Mouse (Mus musculus): Measurements from ENCODE around the gene Polr1c. TPM values are rescaled to one million over a fixed set of nuclear protein-coding genes. Genes with fewer than 3 reads are reported as not detected.

Polr1c gene
- total and polyA plus RNA-seq, 2 experiments from 2014 or later: 54.7 to 55.5 TPM

DNA sequence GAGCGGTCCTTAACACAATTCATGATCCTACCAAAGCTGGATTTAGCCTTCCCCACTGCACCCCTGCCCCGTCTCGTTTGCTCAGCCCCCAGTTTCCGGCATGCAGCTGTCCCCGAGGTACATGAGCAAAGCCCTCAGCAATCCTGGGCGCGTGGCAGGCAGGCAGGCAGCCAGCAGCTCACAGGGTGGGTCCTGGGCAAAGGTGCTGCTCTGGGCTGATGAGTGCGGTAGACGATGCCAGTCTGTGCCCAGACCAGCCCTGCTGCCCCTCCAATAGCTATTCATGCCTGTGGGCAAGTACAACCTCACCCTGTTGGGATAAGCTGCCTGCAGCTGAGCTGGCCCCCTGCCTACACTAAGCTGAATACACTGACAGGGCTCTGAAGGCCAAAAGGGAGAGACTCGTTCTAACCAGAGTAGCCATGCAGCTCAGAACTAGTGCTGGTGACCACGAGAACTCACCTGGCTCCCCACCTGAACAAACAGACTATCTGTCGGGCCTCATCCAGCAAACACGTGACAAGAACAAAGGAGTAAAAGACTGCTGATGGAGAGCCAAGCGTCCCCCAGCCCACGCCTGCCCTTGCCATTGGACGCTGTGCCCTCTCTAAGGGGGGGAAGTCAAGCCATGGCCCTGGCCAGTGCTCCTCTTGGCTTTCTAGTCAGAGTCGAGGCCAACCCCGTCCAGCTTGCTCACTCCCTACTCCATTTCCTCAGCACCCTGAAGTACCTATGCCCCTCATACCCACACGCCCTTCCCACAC lies 22.1 kb upstream of the Polr1c start:
- no peak overlapping the region for H3K4me2 ChIP-seq (ENCODE audit: low read depth, low read length, poor library complexity, severe bottlenecking)
- H3K27me3 ChIP-seq (ENCODE audit: insufficient read depth, low read length): no peaks in the 10 kb centered on the region
- no peak overlapping the region for H3K4me3 ChIP-seq (ENCODE audit: low read depth, low read length)
- H3K9ac ChIP-seq (replicated peaks; ENCODE audit: low read length, poor library complexity, severe bottlenecking): no peak overlapping the region
- H3K4me1 ChIP-seq (ENCODE audit: insufficient read depth, low read length): no peaks in the 10 kb centered on the region
- 0 out of 2 replicates have a peak, but pooled peaks cover 2% of the 10 kb centered on the region for H3K36me3 ChIP-seq (ENCODE audit: insufficient read depth, low read length)
- no peaks in the 10 kb centered on the region for H3K9me3 ChIP-seq (ENCODE audit: low read length)
- H3K27ac ChIP-seq (ENCODE audit: low read depth, low read length): no peak overlapping the region
- no peak for ATAC-seq (ENCODE audit: low FRiP score)
- no peak for DNase-seq (ENCODE audit: low spot score)
- WGBS: 80% methylated on average over 19 of the region's 19 CpGs
- no peak for TF ChIP-seq CTCF (IDR thresholded peaks at IDR 0.05)

DNA sequence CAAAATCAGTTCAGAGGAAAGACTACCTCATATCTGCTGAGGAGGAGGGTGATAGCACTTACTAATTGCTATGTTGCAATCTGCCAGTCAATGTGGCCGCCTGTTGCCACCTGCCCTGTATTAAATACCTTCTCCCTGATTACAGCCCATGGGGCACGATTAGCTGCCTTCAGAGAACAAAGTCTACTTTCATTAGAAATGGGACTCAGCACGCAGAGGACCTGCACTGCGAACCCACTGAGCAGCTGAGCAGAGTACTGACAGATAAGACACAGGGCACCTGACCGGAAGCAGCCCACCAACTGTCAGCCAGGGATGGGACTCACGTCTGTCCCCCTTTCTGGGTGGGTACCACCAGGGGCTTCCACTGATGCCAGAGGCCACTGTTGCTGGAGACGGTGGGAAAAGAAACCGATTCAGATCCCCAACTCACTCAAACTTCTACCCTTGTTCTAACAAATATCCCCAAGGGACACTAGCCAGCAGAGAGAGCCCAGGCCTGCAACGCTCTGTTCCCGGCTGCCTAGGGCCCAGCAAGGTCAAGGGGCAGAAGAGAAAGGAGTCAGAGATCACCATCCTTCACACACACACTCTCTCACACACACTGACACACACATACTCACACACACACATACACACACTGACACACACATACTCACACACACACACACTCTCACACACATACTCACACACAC lies 20.3 kb upstream of the Polr1c start:
- no peak for TF ChIP-seq CTCF (IDR thresholded peaks at IDR 0.05)
- no peaks in the 10 kb centered on the region for H3K9me3 ChIP-seq (ENCODE audit: low read length)
- H3K4me2 ChIP-seq (ENCODE audit: low read depth, low read length, poor library complexity, severe bottlenecking): no peak overlapping the region
- no peaks in the 10 kb centered on the region for H3K27me3 ChIP-seq (ENCODE audit: insufficient read depth, low read length)
- no peak for DNase-seq (ENCODE audit: low spot score)
- no peak overlapping the region for H3K4me3 ChIP-seq (ENCODE audit: low read depth, low read length)
- no peak overlapping the region for H3K27ac ChIP-seq (ENCODE audit: low read depth, low read length)
- H3K36me3 ChIP-seq (ENCODE audit: insufficient read depth, low read length): peaks cover 15% of the 10 kb centered on the region
- 87% methylated on average over 10 of the region's 10 CpGs for WGBS
- H3K4me1 ChIP-seq (ENCODE audit: insufficient read depth, low read length): no peaks in the 10 kb centered on the region
- ATAC-seq (ENCODE audit: low FRiP score): no peak
- no peak overlapping the region for H3K9ac ChIP-seq (replicated peaks; ENCODE audit: low read length, poor library complexity, severe bottlenecking)

DNA sequence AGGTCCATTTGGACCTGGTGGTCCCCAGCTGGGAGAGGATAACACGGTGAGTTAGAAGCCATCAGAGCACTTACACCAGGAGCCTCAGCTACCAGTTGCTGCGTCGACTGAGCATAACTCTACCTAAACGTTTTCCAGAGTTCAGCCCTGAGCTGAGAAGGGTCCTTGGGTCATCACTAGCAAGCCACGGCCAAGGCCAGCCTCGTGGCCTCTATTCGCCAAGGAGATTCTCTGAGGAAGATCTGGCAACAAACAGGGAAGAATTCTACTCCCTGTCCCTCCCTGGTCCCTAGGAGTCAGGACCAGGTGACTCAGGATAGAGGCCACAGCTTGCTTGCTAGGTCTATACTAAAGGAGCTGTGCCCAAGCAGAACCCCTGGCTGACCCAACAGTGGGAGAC lies 19.7 kb upstream of the Polr1c start:
- H3K9me3 ChIP-seq (ENCODE audit: low read length): no peaks in the 10 kb centered on the region
- no peaks in the 10 kb centered on the region for H3K4me1 ChIP-seq (ENCODE audit: insufficient read depth, low read length)
- no peaks in the 10 kb centered on the region for H3K27me3 ChIP-seq (ENCODE audit: insufficient read depth, low read length)
- peaks cover 19% of the 10 kb centered on the region for H3K36me3 ChIP-seq (ENCODE audit: insufficient read depth, low read length)
- no peak overlapping the region for H3K4me2 ChIP-seq (ENCODE audit: low read depth, low read length, poor library complexity, severe bottlenecking)
- H3K4me3 ChIP-seq (ENCODE audit: low read depth, low read length): no peak overlapping the region
- H3K9ac ChIP-seq (replicated peaks; ENCODE audit: low read length, poor library complexity, severe bottlenecking): no peak overlapping the region
- ATAC-seq (ENCODE audit: low FRiP score) (no peak), DNase-seq (ENCODE audit: low spot score) (no peak)
- no peak for TF ChIP-seq CTCF (IDR thresholded peaks at IDR 0.05)
- no peak overlapping the region for H3K27ac ChIP-seq (ENCODE audit: low read depth, low read length)
- WGBS: 87% methylated on average over 7 of the region's 7 CpGs

DNA sequence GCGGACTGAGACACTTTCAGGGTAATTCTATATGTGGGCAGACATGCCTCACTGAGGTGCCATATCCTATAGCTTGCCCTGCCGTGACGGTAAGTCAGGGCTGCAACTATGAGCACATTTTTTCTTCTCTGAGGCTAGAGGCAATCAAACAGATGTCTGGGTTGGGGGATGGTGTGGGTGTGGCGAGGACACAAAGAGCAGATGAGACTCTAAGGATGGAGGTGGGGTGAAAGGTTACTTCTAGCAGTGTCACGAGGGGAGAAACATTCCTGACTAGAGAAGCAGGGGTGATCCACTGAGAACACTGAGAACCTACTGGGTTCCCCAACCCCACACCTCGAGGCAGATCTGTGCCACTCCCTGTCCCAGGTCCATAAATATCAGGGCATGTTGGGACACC lies 19.1 kb upstream of the Polr1c start:
- H3K9me3 ChIP-seq (ENCODE audit: low read length): no peaks in the 10 kb centered on the region
- no peak for TF ChIP-seq CTCF (IDR thresholded peaks at IDR 0.05)
- DNase-seq (ENCODE audit: low spot score): no peak

DNA sequence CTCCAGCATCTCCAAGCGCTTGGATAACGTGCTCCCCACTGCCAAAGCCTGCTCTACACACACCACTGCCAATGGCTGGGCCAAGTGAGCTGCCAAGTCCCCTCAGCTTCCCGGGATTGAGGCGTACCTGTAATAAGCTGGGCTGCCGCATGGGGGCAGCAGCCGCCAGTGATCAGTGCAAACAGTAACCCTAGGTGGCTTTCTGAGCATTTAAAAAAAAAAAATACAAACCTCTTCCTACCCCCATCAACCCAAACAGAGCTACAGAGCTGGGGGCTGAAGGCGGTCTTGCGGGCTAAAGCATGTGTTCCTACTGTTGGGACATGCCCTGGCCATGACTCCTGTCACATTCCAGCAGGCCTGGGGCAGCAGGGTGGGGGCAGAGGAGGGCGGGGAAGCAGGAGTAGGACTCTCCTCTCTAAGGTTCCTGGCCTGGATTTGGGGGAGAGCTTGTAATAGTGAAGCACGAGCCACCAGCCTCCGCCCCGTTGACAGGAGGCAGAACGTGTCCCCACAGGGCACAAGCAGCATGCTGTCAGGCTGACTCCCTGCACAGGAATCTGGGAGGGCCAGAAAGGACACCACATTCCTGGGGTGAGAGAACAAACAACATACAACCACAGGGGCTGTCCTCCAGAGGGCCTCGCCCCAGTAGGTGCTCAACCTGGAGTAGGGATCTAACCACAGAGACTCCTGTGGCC lies 18.2 kb upstream of the Polr1c start:
- no peaks in the 10 kb centered on the region for H3K4me1 ChIP-seq (ENCODE audit: insufficient read depth, low read length)
- WGBS: 29% methylated on average over 14 of the region's 14 CpGs
- H3K27ac ChIP-seq (ENCODE audit: low read depth, low read length): no peak overlapping the region
- H3K36me3 ChIP-seq (ENCODE audit: insufficient read depth, low read length): peaks cover 24% of the 10 kb centered on the region
- H3K9ac ChIP-seq (replicated peaks; ENCODE audit: low read length, poor library complexity, severe bottlenecking): no peak overlapping the region
- peak; percentile 95 for TF ChIP-seq CTCF (IDR thresholded peaks at IDR 0.05)
- H3K4me2 ChIP-seq (ENCODE audit: low read depth, low read length, poor library complexity, severe bottlenecking): no peak overlapping the region
- H3K27me3 ChIP-seq (ENCODE audit: insufficient read depth, low read length): no peaks in the 10 kb centered on the region
- DNase-seq (ENCODE audit: low spot score): peak; percentile 90
- no peak overlapping the region for H3K4me3 ChIP-seq (ENCODE audit: low read depth, low read length)
- H3K9me3 ChIP-seq (ENCODE audit: low read length): no peaks in the 10 kb centered on the region
- peak; percentile 58 for ATAC-seq (ENCODE audit: low FRiP score)

More for the DNA sequence above, 19.1 kb upstream of the Polr1c start:
- Histone ChIP-seq H3K4me2 (ENCODE audit: low read depth, low read length, poor library complexity, severe bottlenecking) (no peak overlapping the region), H3K36me3 (ENCODE audit: insufficient read depth, low read length) (peaks cover 21% of the 10 kb centered on the region), H3K9ac (replicated peaks; ENCODE audit: low read length, poor library complexity, severe bottlenecking) (no peak overlapping the region), H3K27me3 (ENCODE audit: insufficient read depth, low read length) (no peaks in the 10 kb centered on the region), H3K27ac (ENCODE audit: low read depth, low read length) (no peak overlapping the region), H3K4me3 (ENCODE audit: low read depth, low read length) (no peak overlapping the region), H3K4me1 (ENCODE audit: insufficient read depth, low read length) (no peaks in the 10 kb centered on the region)
- ATAC-seq (ENCODE audit: low FRiP score): no peak
- WGBS: 85% methylated on average over 6 of the region's 6 CpGs

DNA sequence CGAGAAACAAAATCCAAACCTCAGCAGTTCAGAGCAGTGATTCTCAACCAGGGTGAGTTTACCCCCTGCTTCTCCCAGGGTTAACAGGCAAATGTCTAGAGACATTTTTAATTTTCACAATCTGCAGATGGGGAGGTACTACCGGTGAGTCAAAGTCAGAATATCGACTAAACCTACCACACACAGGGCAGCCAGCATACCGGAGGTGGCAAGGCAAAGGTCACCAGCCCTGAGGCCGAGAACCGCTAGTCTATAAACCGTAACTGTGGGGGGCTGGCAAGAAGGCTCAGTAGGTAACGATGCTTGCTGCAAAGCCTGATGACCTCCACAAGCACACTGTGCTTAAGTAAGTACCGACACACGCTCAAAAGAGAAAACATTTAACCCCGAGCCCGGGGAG lies 17.6 kb upstream of the Polr1c start:
- Histone ChIP-seq H3K9ac (replicated peaks; ENCODE audit: low read length, poor library complexity, severe bottlenecking) (no peak overlapping the region), H3K4me2 (ENCODE audit: low read depth, low read length, poor library complexity, severe bottlenecking) (no peak overlapping the region), H3K27ac (ENCODE audit: low read depth, low read length) (no peak overlapping the region), H3K36me3 (ENCODE audit: insufficient read depth, low read length) (peaks cover 28% of the 10 kb centered on the region), H3K9me3 (ENCODE audit: low read length) (no peaks in the 10 kb centered on the region), H3K27me3 (ENCODE audit: insufficient read depth, low read length) (no peaks in the 10 kb centered on the region), H3K4me3 (ENCODE audit: low read depth, low read length) (no peak overlapping the region), H3K4me1 (ENCODE audit: insufficient read depth, low read length) (no peaks in the 10 kb centered on the region)
- ATAC-seq (ENCODE audit: low FRiP score) (no peak), DNase-seq (ENCODE audit: low spot score) (no peak)
- no peak for TF ChIP-seq CTCF (IDR thresholded peaks at IDR 0.05)
- WGBS: 87% methylated on average over 12 of the region's 12 CpGs
